Mouse (Mus musculus) CD4-positive, CD25-positive, alpha-beta regulatory T cell, adult 4 months (primary cell): Measurements from ENCODE around the gene Gm15140. TPM values are rescaled to one million over a fixed set of nuclear protein-coding genes. Genes with fewer than 3 reads are reported as not detected.
"Not testable (repeated sequence)": the region's sequence is repeated elsewhere in the genome, so short reads cannot be mapped to it uniquely, and the experiment has no call there.

Experiments
- ATAC-seq: one replicate; pipeline ENCODE4 v1.8.0; 2017
- polyA plus RNA-seq, 2 experiments: library from polyadenylated mRNA; unstranded; fragments of 100-300 nt; shearing (Covaris generic); gene quantifications; one replicate each; pipeline ENCODE4 v1.2.1; 2017

Gm15140 gene
- polyA plus RNA-seq, result not detected

- ATAC-seq, result not testable (repeated sequence)
Measured at GRCm38 (mm10) chrX:154120585-154120984, at the start of gene Gm15140. Gm15140 (minus strand) TSS chrX:154120685.

Other genes starting within 250 kb of the Gm15140 start
- gene Samt1, start 108.0 kb downstream of the Gm15140 start, polyA plus RNA-seq, result not detected
- not detected for gene 4921511M17Rik, start 86.9 kb downstream of the Gm15140 start, polyA plus RNA-seq
- gene Gm10057, start 65.6 kb downstream of the Gm15140 start, polyA plus RNA-seq, result not detected
- gene 4930524N10Rik, start 222.7 kb upstream of the Gm15140 start, polyA plus RNA-seq, result not detected